Mouse (Mus musculus) ES-E14 (cell line): ENCODE data around the gene Stk40. TPM values are rescaled to one million over a fixed set of nuclear protein-coding genes. Genes with fewer than 3 reads are reported as not detected.
A peak's percentile ranks its signal among the peaks of the same experiment; 100 is the strongest.

Experiments used
- DNase-seq: peaks from one replicate; pipeline ENCODE4 v3.0.0-alpha.2; 2013; ENCODE audit warnings: low read depth, low spot score
- H3K27ac ChIP-seq: 2 replicates; pipeline ENCODE4 v1.5.1; 2012; ENCODE audit warnings: low read depth, mild to moderate bottlenecking, low read length, moderate library complexity, mixed read lengths; ENCODE audit not compliant: poor library complexity, insufficient read depth, severe bottlenecking
- H3K36me3 ChIP-seq: 2 replicates; pipeline ENCODE4 v1.6.1; 2012; ENCODE audit warnings: mild to moderate bottlenecking, low read length, moderate library complexity, mixed read lengths; ENCODE audit not compliant: control insufficient read depth, poor library complexity, insufficient read depth, severe bottlenecking
- H3K4me1 ChIP-seq, 2 experiments: fragments of 150-350 bp in 1 of 2; sonication (generic) in 1 of 2; 2 replicates each; pipeline ENCODE4 v1.6.1; 2012; ENCODE audit warnings: low read length in 2 of 2, mild to moderate bottlenecking in 1 of 2, mixed read lengths in 1 of 2; ENCODE audit not compliant: control insufficient read depth in 2 of 2, insufficient read depth in 2 of 2, poor library complexity in 1 of 2
- H3K4me3 ChIP-seq, 2 experiments: fragments of 150-350 bp in 1 of 2; sonication (generic) in 1 of 2; 2 replicates each; pipeline ENCODE4 v1.5.1; 2012; ENCODE audit warnings: low read length in 2 of 2, low read depth in 1 of 2, mild to moderate bottlenecking in 1 of 2, mixed read lengths in 1 of 2; ENCODE audit not compliant: insufficient read depth in 1 of 2, poor library complexity in 1 of 2, severe bottlenecking in 1 of 2
- H3K9ac ChIP-seq: 2 replicates; pipeline ENCODE4 v1.6.1; 2012; ENCODE audit warnings: low read depth, mild to moderate bottlenecking, low read length, mixed read lengths; ENCODE audit not compliant: poor library complexity, insufficient read depth, severe bottlenecking
- H3K9me3 ChIP-seq: fragments of 150-350 bp; sonication (generic); 2 replicates; pipeline ENCODE4 v1.6.1; 2012; ENCODE audit warnings: low read depth, mild to moderate bottlenecking, low read length; ENCODE audit not compliant: control insufficient read depth, insufficient read depth
- CHD2 ChIP-seq: IDR thresholded peaks from 2 replicates; pipeline ENCODE4 v1.6.1; 2014; ENCODE audit warnings: mild to moderate bottlenecking, low read depth, low read length, inconsistent platforms
- HCFC1 ChIP-seq: IDR thresholded peaks from 2 replicates; pipeline ENCODE4 v1.6.1; 2012; ENCODE audit warnings: low read length, inconsistent platforms, borderline replicate concordance; ENCODE audit not compliant: insufficient read depth
- MAFK ChIP-seq: IDR thresholded peaks from 2 replicates; pipeline ENCODE4 v1.6.1; 2014; ENCODE audit warnings: mild to moderate bottlenecking, low read depth, low read length, inconsistent platforms; ENCODE audit not compliant: insufficient read depth
- ZC3H11A ChIP-seq: IDR thresholded peaks from 2 replicates; pipeline ENCODE4 v1.6.1; 2012; ENCODE audit warnings: low read depth, mild to moderate bottlenecking, inconsistent platforms, low read length, borderline replicate concordance
- ZNF384 ChIP-seq: IDR thresholded peaks from 2 replicates; pipeline ENCODE4 v1.6.1; 2012; ENCODE audit warnings: low read depth, low read length, inconsistent platforms
- in situ Hi-C, 2 experiments: fragments of 600-800 bp; cut with MboI; formaldehyde crosslinking; loops; one replicate each; pipeline ENCODE4 v1.15.1; 2025; ENCODE audit warnings: low sequenced_read_pairs in 2 of 2, inconsistent platforms in 1 of 2; ENCODE audit not compliant: unreplicated experiment in 2 of 2
- total RNA-seq: library from RNA; depleted of rRNA; stranded (reverse); fragments of 300-350 nt; gene quantifications from 2 replicates; pipeline ENCODE4 v1.2.3, GENCODE M21; 2012

Stk40 gene
- total RNA-seq, 1 experiment = 20.2 TPM

GRCm38 (mm10) chr4:126108061-126108740 lies 4.4 kb downstream of the Stk40 start:
- Histone ChIP-seq H3K27ac (no peak overlapping the region), H3K4me1 (peaks cover 9 to 23% of the 10 kb centered on the region in 2 experiments), H3K4me3 (no peak overlapping the region), H3K9ac (no peak overlapping the region), H3K9me3 (no peaks in the 10 kb centered on the region), H3K36me3 (no peaks in the 10 kb centered on the region; the same call in 1 of the 2 replicates)
- no peak for TF ChIP-seq ZNF384
- in situ Hi-C loops = no loop called here
- DNase-seq = no peak

- no peak for DNase-seq
- Histone ChIP-seq H3K9ac (no peak overlapping the region), H3K36me3 (no peaks in the 10 kb centered on the region; the same call in 1 of the 2 replicates), H3K4me1 (peaks cover 9 to 23% of the 10 kb centered on the region in 2 experiments), H3K4me3 (no peak overlapping the region), H3K9me3 (no peaks in the 10 kb centered on the region), H3K27ac (peak overlapping the region; percentile 22; the same call in 1 of the 2 replicates)
- in situ Hi-C loops = no loop called here
- TF ChIP-seq ZNF384 (no peak), MAFK (no peak), HCFC1 (no peak), ZC3H11A (no peak), CHD2 (no peak)
Measured at GRCm38 (mm10) chr4:126109613-126110373, 6.0 kb downstream of the Stk40 start.

DNA sequence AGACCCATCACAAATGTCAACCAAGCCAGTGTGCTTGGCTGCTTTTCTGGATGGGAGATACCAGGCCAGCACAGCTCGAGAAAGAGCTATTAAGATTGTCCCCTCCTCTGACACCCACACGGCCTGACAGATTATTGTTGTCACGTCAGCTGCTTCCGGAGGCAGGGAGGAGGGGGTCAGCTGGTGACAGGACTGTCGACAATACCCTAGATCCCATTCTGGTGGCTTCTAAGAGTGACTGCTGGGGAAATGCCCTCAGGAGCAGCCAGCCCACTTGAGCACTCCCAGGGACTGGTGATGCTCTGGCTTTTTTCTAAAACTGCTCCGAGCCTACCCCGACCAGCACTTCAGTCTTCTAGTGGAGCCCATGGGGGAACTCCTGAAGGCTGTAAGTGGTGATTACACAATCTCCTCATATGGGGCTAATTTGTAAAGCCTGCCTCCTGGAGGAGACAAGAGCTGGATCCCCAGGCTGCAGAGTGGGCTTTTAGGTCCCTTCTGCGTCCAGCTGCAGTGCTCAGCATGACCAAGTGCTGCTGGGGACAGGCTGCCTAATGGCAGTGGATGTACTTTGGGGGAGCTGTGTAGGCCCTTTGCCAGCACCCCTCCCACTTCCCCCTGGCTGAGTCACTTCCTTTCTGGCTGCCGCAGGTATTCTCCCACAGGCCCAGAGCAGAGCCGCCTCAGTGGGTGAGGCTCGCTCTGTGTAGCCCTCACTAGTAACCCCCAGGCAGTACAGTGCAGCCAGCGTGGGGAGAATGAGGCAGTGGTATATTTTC lies 6.8 kb downstream of the Stk40 start:
- peaks cover 7 to 21% of the 10 kb centered on the region in 2 experiments for H3K4me1 ChIP-seq
- no peak for DNase-seq

DNA sequence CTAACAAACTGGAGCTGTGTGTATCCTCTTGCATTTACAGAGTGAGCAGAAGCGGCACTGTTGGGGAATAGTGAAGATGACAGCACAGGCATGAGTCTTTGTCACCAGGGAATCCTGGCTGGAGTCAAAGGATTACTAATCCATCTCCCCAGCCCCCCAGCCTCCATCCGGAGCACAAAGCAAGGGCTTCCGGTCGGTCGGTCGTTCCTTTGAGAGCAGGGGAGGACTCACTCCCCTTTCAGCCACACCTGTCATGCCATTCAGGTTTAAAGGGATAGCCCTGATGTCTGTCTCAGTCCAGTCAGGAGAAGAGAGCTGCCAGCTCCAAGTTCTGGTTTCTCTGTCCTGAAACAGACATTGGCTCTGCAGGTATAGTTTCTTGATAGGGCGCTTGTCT lies 7.4 kb downstream of the Stk40 start:
- no peak for DNase-seq
- Histone ChIP-seq H3K9ac (peak overlapping the region; percentile 6; the same call in 1 of the 2 replicates), H3K36me3 (no peaks in the 10 kb centered on the region; the same call in 1 of the 2 replicates), H3K9me3 (no peaks in the 10 kb centered on the region), H3K27ac (peak overlapping the region; percentile 2; the same call in 1 of the 2 replicates), H3K4me1 (peaks cover 7 to 21% of the 10 kb centered on the region in 2 experiments), H3K4me3 (peak overlapping the region; percentile 13 to 22; a peak in 1 of 4 replicates)
- TF ChIP-seq HCFC1 (no peak), ZNF384 (no peak), CHD2 (no peak), ZC3H11A (no peak), MAFK (no peak)
- in situ Hi-C loops = no loop called here

More for the DNA sequence above, 6.8 kb downstream of the Stk40 start:
- Histone ChIP-seq H3K4me3 (peak overlapping the region; percentile 13 to 22; a peak in 1 of 4 replicates), H3K9ac (peak overlapping the region; percentile 6; the same call in 1 of the 2 replicates), H3K27ac (peak overlapping the region; percentile 22), H3K36me3 (no peaks in the 10 kb centered on the region; the same call in 1 of the 2 replicates), H3K9me3 (no peaks in the 10 kb centered on the region)
- TF ChIP-seq ZNF384 (no peak), HCFC1 (no peak), MAFK (no peak), ZC3H11A (no peak), CHD2 (no peak)
- in situ Hi-C loops = no loop called here
